Mouse (Mus musculus): ENCODE results near the gene Cdk19. TPM values are rescaled to one million over a fixed set of nuclear protein-coding genes. Genes with fewer than 3 reads are reported as not detected.

Gene Cdk19
- 45.9 TPM for polyA plus RNA-seq (2014; fragmentation: Illumina TruSeq; extraction: RNeasy Lipid Tissue Mini Kit (QIAGEN cat#74804); ENCODE audit: low read depth, low replicate concordance)

GRCm38 (mm10) chr10:40339351-40339964 lies at the start of gene Cdk19:
TSS of gene Cdk19 (plus strand) at chr10:40339564.

GRCm38 (mm10) chr10:40302140-40302985 lies 37.0 kb upstream of the Cdk19 start, which contains the start of gene Amd1:
TSS of gene Amd1 (minus strand) at chr10:40302186.

Other genes starting within 250 kb of the Cdk19 start
- 2.3 TPM for gene Slc16a10, start 197.3 kb upstream of the Cdk19 start, polyA plus RNA-seq (2014; fragmentation: Illumina TruSeq; extraction: RNeasy Lipid Tissue Mini Kit (QIAGEN cat#74804); ENCODE audit: low read depth, low replicate concordance)
- gene Rpf2, start 92.5 kb upstream of the Cdk19 start, polyA plus RNA-seq (2014; fragmentation: Illumina TruSeq; extraction: RNeasy Lipid Tissue Mini Kit (QIAGEN cat#74804); ENCODE audit: low read depth, low replicate concordance) = 165 TPM
- 41.2 TPM for gene Gtf3c6, start 81.5 kb upstream of the Cdk19 start, polyA plus RNA-seq (2014; fragmentation: Illumina TruSeq; extraction: RNeasy Lipid Tissue Mini Kit (QIAGEN cat#74804); ENCODE audit: low read depth, low replicate concordance)
- gene Amd1, start 37.4 kb upstream of the Cdk19 start, polyA plus RNA-seq (2014; fragmentation: Illumina TruSeq; extraction: RNeasy Lipid Tissue Mini Kit (QIAGEN cat#74804); ENCODE audit: low read depth, low replicate concordance) = 129 TPM
- 168 TPM for gene Slc22a16, start 230.8 kb downstream of the Cdk19 start, polyA plus RNA-seq (2014; fragmentation: Illumina TruSeq; extraction: RNeasy Lipid Tissue Mini Kit (QIAGEN cat#74804); ENCODE audit: low read depth, low replicate concordance)